Mouse (Mus musculus): Measurements from ENCODE around the gene Abracl.

GRCm38 (mm10) chr10:17987823-17988423, 35.2 kb downstream of the Abracl start:
- no peak for TF ChIP-seq MAFK (IDR thresholded peaks at IDR 0.05; ENCODE audit: insufficient read depth, low read depth, low read length)
- TF ChIP-seq ZNF384 (IDR thresholded peaks at IDR 0.05; ENCODE audit: low read depth, low read length): no peak
- TF ChIP-seq ZC3H11A (IDR thresholded peaks at IDR 0.05; ENCODE audit: borderline replicate concordance, low read depth, low read length): no peak

Data from ES-E14 (cell line).